Mouse (Mus musculus) pancreas, adult 10 weeks (tissue): ENCODE measurements around the gene Gm21822. TPM values are rescaled to one million over a fixed set of nuclear protein-coding genes. Genes with fewer than 3 reads are reported as not detected.

ENCODE experiments used
- polyA plus RNA-seq: library from polyadenylated mRNA; stranded (reverse); fragments of 350-450 nt; fragmentation: Illumina TruSeq; extraction: RNeasy Lipid Tissue Mini Kit (QIAGEN cat#74804); gene quantifications from one replicate; pipeline ENCODE4 v1.2.3, GENCODE M21; 2015; ENCODE audit warnings: low read depth, low replicate concordance; ENCODE audit not compliant: insufficient read depth

The Gm21822 gene
- not detected for polyA plus RNA-seq

DNA sequence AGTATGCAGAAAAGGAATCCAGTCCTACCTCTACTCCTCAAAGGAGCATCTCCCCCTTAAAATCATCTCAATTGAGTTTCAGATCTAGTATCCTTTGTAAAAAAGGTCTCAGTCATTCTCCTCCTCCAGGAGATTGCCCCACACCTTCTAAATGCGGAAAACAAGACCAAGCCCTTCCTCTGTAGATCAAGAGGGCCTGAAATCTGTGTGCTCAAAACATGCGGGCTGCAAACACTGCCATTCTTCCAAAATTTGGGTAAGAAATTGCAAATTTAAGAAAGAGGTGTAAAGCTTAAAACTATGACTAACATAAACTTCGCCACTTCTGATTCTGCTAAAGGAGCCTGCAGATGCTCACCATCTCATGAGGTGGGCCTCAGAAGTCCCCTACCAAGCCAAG lies at the start of gene Gm21822:
Gm21822 (plus strand) TSS at position 301 of the 400 bp plus-strand sequence.

